Mouse (Mus musculus) midbrain, embryonic 13.5 days (tissue): ENCODE measurements around the gene Babam2. TPM values are rescaled to one million over a fixed set of nuclear protein-coding genes. Genes with fewer than 3 reads are reported as not detected.
A peak's percentile ranks its signal among the peaks of the same experiment; 100 is the strongest.

Source experiments
- ATAC-seq: fragments of 200-750 bp; cut with Nextera tagmentation; 2 replicates; pipeline ENCODE4 v1.8.0; 2017; ENCODE audit warnings: mild to moderate bottlenecking, moderate TSS enrichment, moderate library complexity
- H3K27ac ChIP-seq: fragments of 300-500 bp; sonication (generic); 2 replicates; pipeline ENCODE4 v1.5.1; 2015; ENCODE audit warnings: inconsistent platforms, mild to moderate bottlenecking, moderate library complexity
- H3K27me3 ChIP-seq: fragments of 300-500 bp; sonication (generic); 2 replicates; pipeline ENCODE4 v1.6.1; 2015; ENCODE audit warnings: mild to moderate bottlenecking, inconsistent platforms
- H3K36me3 ChIP-seq: fragments of 300-500 bp; sonication (generic); 2 replicates; pipeline ENCODE4 v1.6.1; 2015; ENCODE audit warnings: mild to moderate bottlenecking, inconsistent platforms
- H3K4me1 ChIP-seq: fragments of 300-500 bp; sonication (generic); replicated peaks from 2 replicates; pipeline ENCODE4 v1.6.1; 2015; ENCODE audit warnings: inconsistent platforms
- H3K4me2 ChIP-seq: fragments of 300-500 bp; sonication (generic); replicated peaks from 2 replicates; pipeline ENCODE4 v1.6.1; 2015; ENCODE audit warnings: moderate library complexity, mild to moderate bottlenecking, inconsistent platforms
- H3K4me3 ChIP-seq: fragments of 300-500 bp; sonication (generic); replicated peaks from 2 replicates; pipeline ENCODE4 v1.5.1; 2015; ENCODE audit warnings: mild to moderate bottlenecking, inconsistent platforms
- H3K9ac ChIP-seq: fragments of 300-500 bp; sonication (generic); replicated peaks from 2 replicates; pipeline ENCODE4 v1.6.1; 2015; ENCODE audit warnings: mild to moderate bottlenecking, inconsistent platforms
- H3K9me3 ChIP-seq: fragments of 300-500 bp; sonication (generic); 2 replicates; pipeline ENCODE4 v1.6.1; 2016; ENCODE audit warnings: mild to moderate bottlenecking, inconsistent platforms
- WGBS: fragments of 180-500 bp; shearing (Covaris S2); methylation state at CpG from one replicate; pipeline ENCODE4 v1.1.7; 2015; 5-methylcytosine and 5-hydroxymethylcytosine counted together
- polyA plus RNA-seq: library from polyadenylated mRNA; unstranded; fragments of >200 nt; fragmentation: Nextera tagmentation; extraction: Ambion mirVana; gene quantifications from 2 replicates; pipeline ENCODE4 v1.2.1, GENCODE M21; 2015

Gene Babam2
- polyA plus RNA-seq, 1 experiment from 2014 or later = 63.4 TPM

GRCm38 (mm10) chr5:32098691-32099090 is 401.2 kb downstream of the Babam2 start:
- ATAC-seq = no peak
- H3K4me1 ChIP-seq = peaks cover 8% of the 10 kb centered on the region; the same call in 1 of the 2 replicates
- H3K9ac ChIP-seq = no peak overlapping the region
- H3K27ac ChIP-seq = no peak overlapping the region
- no peak overlapping the region for H3K4me2 ChIP-seq
- H3K36me3 ChIP-seq = no peaks in the 10 kb centered on the region
- no peaks in the 10 kb centered on the region for H3K27me3 ChIP-seq
- H3K9me3 ChIP-seq = no peaks in the 10 kb centered on the region
- no peak overlapping the region for H3K4me3 ChIP-seq
- 58% methylated on average over 3 of the region's 3 CpGs for WGBS

GRCm38 (mm10) chr5:32102484-32102883 is 405.0 kb downstream of the Babam2 start:
- Histone ChIP-seq H3K9me3 (no peaks in the 10 kb centered on the region), H3K9ac (no peak overlapping the region), H3K4me1 (peaks cover 8% of the 10 kb centered on the region; the same call in 1 of the 2 replicates), H3K27ac (no peak overlapping the region), H3K4me2 (no peak overlapping the region), H3K36me3 (no peaks in the 10 kb centered on the region), H3K27me3 (no peaks in the 10 kb centered on the region), H3K4me3 (no peak overlapping the region)
- 30% methylated on average over 5 of the region's 5 CpGs for WGBS
- ATAC-seq = peak; percentile 62

DNA sequence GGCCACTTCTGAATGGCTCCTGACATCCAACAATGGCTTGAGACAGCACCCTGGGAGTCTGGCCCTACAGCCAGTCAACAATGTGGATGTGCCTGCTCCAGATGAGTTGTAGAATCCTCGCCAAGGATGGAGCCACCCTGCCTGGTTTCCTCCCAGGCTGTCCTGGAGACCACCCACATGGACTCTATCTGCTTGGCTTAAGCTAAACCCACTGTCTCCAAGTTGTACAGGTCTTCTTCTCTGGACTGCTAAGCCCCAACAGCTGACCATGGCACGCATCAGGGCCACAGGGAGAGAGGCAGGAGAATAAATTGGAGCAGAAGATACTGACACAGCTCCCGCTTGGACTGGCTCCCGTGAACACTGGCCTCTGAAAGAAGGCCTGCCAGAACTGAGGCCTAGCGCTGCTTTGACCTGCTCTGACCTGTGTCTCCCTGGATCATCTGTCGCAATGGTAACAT is 405.5 kb downstream of the Babam2 start:
- Histone ChIP-seq H3K9me3 (no peaks in the 10 kb centered on the region), H3K4me2 (no peak overlapping the region), H3K4me1 (peaks cover 8% of the 10 kb centered on the region; the same call in 1 of the 2 replicates), H3K4me3 (no peak overlapping the region), H3K9ac (no peak overlapping the region), H3K27ac (no peak overlapping the region), H3K27me3 (no peaks in the 10 kb centered on the region), H3K36me3 (no peaks in the 10 kb centered on the region)
- ATAC-seq = no peak
- WGBS = 84% methylated on average over 6 of the region's 6 CpGs

DNA sequence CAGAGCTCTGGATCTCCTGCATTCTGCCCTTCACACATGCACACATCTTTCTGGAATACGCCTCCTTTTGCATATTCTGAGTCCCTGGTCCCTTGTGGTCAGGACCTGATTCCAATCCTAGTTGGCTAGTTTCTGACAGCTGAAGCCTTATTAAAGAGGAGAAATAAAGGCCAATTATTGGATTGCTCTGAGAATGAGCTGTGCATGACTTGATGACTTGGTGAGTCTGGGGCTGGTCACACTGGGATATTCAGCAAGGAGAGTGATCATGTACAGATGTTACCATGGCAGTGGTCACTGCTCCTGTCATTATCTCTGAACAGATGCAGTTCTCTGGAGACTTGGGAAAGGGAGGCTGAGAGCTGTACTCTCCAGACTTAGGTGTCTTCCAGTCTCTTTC is 406.1 kb downstream of the Babam2 start:
- Histone ChIP-seq H3K4me2 (no peak overlapping the region), H3K27ac (no peak overlapping the region), H3K4me3 (no peak overlapping the region), H3K9me3 (no peaks in the 10 kb centered on the region), H3K36me3 (no peaks in the 10 kb centered on the region), H3K4me1 (peaks cover 8% of the 10 kb centered on the region; the same call in 1 of the 2 replicates), H3K27me3 (no peaks in the 10 kb centered on the region), H3K9ac (no peak overlapping the region)
- ATAC-seq = no peak
- WGBS = 91% methylated on average over 1 of the region's 1 CpGs

- H3K9me3 ChIP-seq = no peaks in the 10 kb centered on the region
- no peaks in the 10 kb centered on the region for H3K27me3 ChIP-seq
- no peak for ATAC-seq
- 86% methylated on average over 12 of the region's 12 CpGs for WGBS
- H3K4me2 ChIP-seq = no peak overlapping the region
- H3K27ac ChIP-seq = no peak overlapping the region
- no peaks in the 10 kb centered on the region for H3K36me3 ChIP-seq
- H3K9ac ChIP-seq = no peak overlapping the region
- H3K4me3 ChIP-seq = no peak overlapping the region
- peaks cover 8% of the 10 kb centered on the region; the same call in 1 of the 2 replicates for H3K4me1 ChIP-seq
Measured at GRCm38 (mm10) chr5:32104119-32104990, 406.9 kb downstream of the Babam2 start.

- no peaks in the 10 kb centered on the region for H3K27me3 ChIP-seq
- no peak overlapping the region for H3K27ac ChIP-seq
- no peak overlapping the region for H3K4me2 ChIP-seq
- H3K9me3 ChIP-seq = no peaks in the 10 kb centered on the region
- H3K9ac ChIP-seq = no peak overlapping the region
- WGBS = 86% methylated on average over 5 of the region's 5 CpGs
- no peaks in the 10 kb centered on the region for H3K36me3 ChIP-seq
- H3K4me3 ChIP-seq = no peak overlapping the region
- no peak for ATAC-seq
- peaks cover 8% of the 10 kb centered on the region; the same call in 1 of the 2 replicates for H3K4me1 ChIP-seq
Measured at GRCm38 (mm10) chr5:32106473-32107140, 409.1 kb downstream of the Babam2 start.

GRCm38 (mm10) chr5:32110651-32111050 is 413.2 kb downstream of the Babam2 start:
- H3K9ac ChIP-seq = no peak overlapping the region
- no peak overlapping the region for H3K27ac ChIP-seq
- no peak for ATAC-seq
- no peaks in the 10 kb centered on the region for H3K4me1 ChIP-seq
- H3K4me3 ChIP-seq = no peak overlapping the region
- H3K9me3 ChIP-seq = no peaks in the 10 kb centered on the region
- no peak overlapping the region for H3K4me2 ChIP-seq
- 89% methylated on average over 4 of the region's 4 CpGs for WGBS
- no peaks in the 10 kb centered on the region for H3K27me3 ChIP-seq
- no peaks in the 10 kb centered on the region for H3K36me3 ChIP-seq

- H3K27me3 ChIP-seq = no peaks in the 10 kb centered on the region
- H3K36me3 ChIP-seq = no peaks in the 10 kb centered on the region
- H3K27ac ChIP-seq = no peak overlapping the region
- H3K9ac ChIP-seq = no peak overlapping the region
- 77% methylated on average over 7 of the region's 7 CpGs for WGBS
- H3K4me3 ChIP-seq = no peak overlapping the region
- no peaks in the 10 kb centered on the region for H3K4me1 ChIP-seq
- no peak for ATAC-seq
- no peak overlapping the region for H3K4me2 ChIP-seq
- no peaks in the 10 kb centered on the region for H3K9me3 ChIP-seq
Measured at GRCm38 (mm10) chr5:32112206-32112916, 414.9 kb downstream of the Babam2 start.

- Histone ChIP-seq H3K4me2 (no peak overlapping the region), H3K4me1 (no peaks in the 10 kb centered on the region), H3K36me3 (no peaks in the 10 kb centered on the region), H3K4me3 (no peak overlapping the region), H3K27ac (no peak overlapping the region), H3K27me3 (no peaks in the 10 kb centered on the region), H3K9me3 (no peaks in the 10 kb centered on the region), H3K9ac (no peak overlapping the region)
- WGBS = 39% methylated on average over 11 of the region's 11 CpGs
- no peak for ATAC-seq
Measured at GRCm38 (mm10) chr5:32120901-32121376, 423.5 kb downstream of the Babam2 start.

DNA sequence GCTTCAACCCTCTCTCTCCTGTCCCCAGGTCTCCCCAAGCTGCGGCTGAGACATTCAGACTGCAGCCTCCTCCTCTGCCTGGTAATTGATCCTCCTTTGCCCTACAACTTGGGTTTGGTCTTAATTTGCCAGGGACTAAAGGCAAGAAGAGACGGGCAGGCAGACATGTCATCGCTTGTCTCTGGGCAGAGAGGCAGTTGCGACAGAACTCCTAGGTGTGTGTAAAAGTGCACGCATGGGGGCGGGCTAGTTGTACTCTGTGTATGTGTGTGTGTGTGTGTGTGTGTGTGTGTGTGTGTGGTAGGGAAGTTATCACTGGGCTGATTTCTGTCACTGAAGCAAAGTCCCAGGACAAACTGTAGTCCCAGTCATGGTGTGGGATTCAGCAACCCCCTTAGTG is 424.5 kb downstream of the Babam2 start:
- 86% methylated on average over 6 of the region's 6 CpGs for WGBS
- H3K4me3 ChIP-seq = no peak overlapping the region
- no peak for ATAC-seq
- no peaks in the 10 kb centered on the region for H3K9me3 ChIP-seq
- H3K27ac ChIP-seq = no peak overlapping the region
- H3K9ac ChIP-seq = no peak overlapping the region
- H3K4me1 ChIP-seq = no peaks in the 10 kb centered on the region
- no peaks in the 10 kb centered on the region for H3K27me3 ChIP-seq
- H3K4me2 ChIP-seq = no peak overlapping the region
- no peaks in the 10 kb centered on the region for H3K36me3 ChIP-seq

DNA sequence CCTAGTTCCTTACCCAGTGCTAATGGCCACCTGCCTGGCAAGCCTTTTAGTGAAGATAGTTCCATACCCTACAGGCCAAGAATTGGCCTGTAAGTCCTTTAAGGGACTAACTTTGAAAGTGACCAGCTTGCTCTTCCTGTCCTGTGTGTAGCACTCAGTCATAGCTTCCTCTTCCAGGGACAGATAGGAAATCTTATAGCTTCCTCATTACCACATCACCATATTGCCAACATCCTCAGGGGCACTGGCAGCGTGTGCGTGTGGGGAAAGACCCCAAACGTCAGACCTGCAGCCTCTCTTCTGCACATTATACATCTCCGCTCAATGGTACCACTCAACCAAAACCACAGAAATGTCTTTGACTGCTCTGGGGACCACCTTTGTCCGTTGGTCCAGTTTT is 424.9 kb downstream of the Babam2 start:
- H3K4me3 ChIP-seq = no peak overlapping the region
- no peak overlapping the region for H3K9ac ChIP-seq
- WGBS = 86% methylated on average over 5 of the region's 5 CpGs
- H3K27ac ChIP-seq = no peak overlapping the region
- H3K4me2 ChIP-seq = no peak overlapping the region
- H3K36me3 ChIP-seq = no peaks in the 10 kb centered on the region
- H3K27me3 ChIP-seq = no peaks in the 10 kb centered on the region
- no peaks in the 10 kb centered on the region for H3K4me1 ChIP-seq
- no peak for ATAC-seq
- H3K9me3 ChIP-seq = no peaks in the 10 kb centered on the region

DNA sequence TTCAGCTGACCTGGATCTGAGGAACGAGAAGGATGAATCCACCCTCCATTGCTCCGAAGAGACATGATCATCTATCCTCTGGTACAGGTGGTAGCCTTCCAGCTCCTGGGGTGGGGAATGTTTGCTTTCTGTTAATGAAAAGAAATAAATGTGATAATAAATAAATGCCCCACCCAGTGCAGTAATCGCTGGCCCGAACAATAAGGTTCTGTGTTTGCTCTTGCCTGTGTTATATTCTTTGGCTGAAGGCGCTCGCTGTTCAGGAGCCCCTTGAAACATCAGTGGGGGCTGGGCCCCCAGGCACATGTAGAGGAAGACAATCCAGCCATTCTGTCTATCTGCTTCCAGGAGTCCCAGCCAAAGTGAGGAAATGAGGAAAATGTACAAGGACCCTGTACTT is 427.5 kb downstream of the Babam2 start:
- no peak overlapping the region for H3K9ac ChIP-seq
- H3K9me3 ChIP-seq = no peaks in the 10 kb centered on the region
- H3K4me3 ChIP-seq = no peak overlapping the region
- H3K36me3 ChIP-seq = no peaks in the 10 kb centered on the region
- no peak for ATAC-seq
- no peak overlapping the region for H3K4me2 ChIP-seq
- H3K27ac ChIP-seq = no peak overlapping the region
- no peaks in the 10 kb centered on the region for H3K4me1 ChIP-seq
- WGBS = 83% methylated on average over 6 of the region's 6 CpGs
- peaks cover 14% of the 10 kb centered on the region for H3K27me3 ChIP-seq
